Mouse (Mus musculus) cortical plate, adult 2 months (tissue): ENCODE measurements around the gene Usp48.

ENCODE experiments used
- CTCF ChIP-seq: fragments of 200-500 bp; IDR thresholded peaks from 2 replicates; pipeline ENCODE4 v1.5.1; 2011; ENCODE audit warnings: mild to moderate bottlenecking, control low read depth, low read length; ENCODE audit not compliant: insufficient read depth; ENCODE audit errors: extremely low read depth
- POLR2A ChIP-seq: fragments of 200-500 bp; IDR thresholded peaks from 2 replicates; pipeline ENCODE4 v1.6.1; 2011; ENCODE audit warnings: mild to moderate bottlenecking, low read length, control low read depth; ENCODE audit not compliant: insufficient read depth; ENCODE audit errors: extremely low read depth

GRCm38 (mm10) chr4:137609281-137609680, 15.7 kb downstream of the Usp48 start:
- TF ChIP-seq CTCF = no peak
- no peak for TF ChIP-seq POLR2A
